Mouse (Mus musculus): ENCODE measurements around the gene Tlr2.
A peak's percentile ranks its signal among the peaks of the same experiment; 100 is the strongest.
"Not testable (repeated sequence)": the region's sequence is repeated elsewhere in the genome, so short reads cannot be mapped to it uniquely, and the experiment has no call there.

Gene Tlr2

DNA sequence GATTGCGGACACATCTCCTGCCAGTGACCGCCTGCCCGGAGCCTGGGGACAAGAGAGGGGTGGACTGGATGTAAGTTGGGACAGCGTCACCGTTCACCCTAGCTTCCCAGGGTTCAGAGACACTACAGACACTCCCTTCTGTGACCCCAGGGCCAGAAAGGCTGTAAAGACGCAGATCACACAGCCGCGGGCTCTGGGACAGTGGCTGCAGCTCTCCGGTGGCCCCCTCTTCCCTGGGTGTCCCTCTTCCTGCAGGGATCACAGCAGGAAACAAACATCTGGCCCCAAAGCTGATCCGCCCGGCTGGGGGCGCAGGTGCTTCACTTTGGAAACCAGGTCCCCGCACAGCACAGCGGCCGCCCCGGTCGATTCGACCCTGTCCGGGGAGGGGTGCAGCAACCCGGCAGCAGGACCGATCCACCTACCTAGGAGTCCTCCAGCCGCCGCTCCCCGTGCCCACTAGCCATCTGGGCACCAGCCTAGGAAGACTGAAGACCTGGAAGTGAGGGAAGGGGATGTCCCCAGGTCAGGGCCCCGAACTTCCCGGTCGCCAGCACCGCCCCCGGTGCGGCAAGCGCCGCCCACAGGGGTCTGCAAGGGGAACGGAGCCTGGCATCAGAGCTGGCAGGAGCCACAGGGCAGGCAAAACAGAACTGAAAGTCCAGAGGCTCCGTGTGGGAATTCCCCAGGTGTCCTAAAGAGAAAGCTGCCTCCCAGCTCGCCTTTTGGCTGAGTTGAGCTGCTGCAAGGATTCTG lies at the start of gene Tlr2:
Gene Tlr2, minus strand, starts transcription at position 673 of the 756 bp plus-strand sequence.
- DNase-seq = peak; percentile 64 to 79

DNA sequence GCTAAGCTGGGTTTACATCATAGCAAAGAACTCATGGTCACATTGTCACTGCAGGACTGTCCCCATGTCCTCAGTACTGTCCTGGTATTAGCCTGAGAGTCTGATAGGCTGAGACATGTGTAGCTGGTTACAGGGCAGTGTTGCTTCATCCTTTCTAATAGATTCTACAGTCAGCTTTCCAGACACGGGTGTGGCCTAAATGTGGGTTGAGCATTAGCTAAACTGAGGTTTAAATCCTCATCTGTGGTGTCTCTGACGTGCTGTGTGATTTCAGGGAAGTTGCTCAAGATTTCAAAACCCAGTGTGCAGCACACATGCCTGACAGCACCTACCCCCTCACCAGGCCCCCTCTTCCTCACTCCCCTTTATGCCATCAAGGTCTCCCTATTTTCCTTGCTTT lies 43.6 kb upstream of the Tlr2 start:
- DNase-seq = no peak

DNA sequence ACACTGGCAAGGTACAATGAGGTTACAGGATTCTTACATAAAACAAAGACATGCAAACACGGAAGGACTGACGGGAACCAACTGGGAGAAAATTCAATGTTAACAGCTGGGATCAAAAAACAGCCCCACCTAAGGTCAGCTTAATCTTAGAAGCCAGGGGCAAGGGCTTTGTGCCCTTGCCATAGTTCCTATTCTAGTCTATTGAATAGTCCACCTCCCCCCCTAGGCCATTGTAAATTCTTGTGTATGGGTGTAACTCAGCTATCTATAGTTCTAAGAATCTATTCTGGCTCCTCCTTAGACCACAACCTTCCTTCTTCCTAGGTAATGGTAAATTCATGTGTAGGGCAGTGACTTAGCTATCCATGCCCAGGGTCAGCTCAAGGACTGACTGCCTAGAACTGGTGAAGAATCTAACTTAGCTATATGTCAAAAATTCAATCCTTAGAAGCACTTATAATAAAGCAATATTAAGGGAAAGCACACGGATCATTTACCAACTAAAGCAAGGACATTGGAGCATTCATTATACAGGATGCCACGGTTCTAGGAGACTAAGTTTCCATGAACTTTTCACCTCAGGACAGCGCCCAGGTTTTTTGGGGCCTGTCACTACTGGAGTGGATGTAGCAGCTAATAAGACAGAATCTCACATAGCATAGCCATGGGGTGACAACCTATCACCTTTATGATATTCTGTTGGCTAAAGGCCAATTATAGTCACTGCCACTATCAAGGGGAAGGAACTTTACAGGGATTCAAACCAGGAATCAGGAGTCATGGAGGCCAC lies 37.9 kb upstream of the Tlr2 start:
- DNase-seq = not testable (repeated sequence)

DNA sequence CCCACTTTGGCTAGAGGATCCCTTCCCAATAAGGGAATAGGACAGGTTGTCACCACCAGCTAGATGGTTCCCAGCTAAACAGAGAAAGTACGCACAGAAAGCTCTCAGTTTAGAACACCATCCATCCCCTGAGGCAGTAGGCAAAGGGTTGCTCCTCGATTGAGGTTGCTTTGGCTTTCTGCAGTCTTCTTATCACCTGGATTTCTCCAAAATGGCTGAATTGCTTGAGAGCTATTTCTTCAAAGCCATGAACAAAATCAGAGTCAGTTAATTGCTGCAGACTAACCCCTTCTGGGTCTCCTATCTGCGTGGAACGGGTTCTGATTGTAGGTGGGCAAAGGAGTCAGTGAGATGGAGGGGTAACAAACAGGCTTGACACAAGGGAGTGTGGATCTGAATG lies 37.2 kb upstream of the Tlr2 start:
- DNase-seq = no peak

DNA sequence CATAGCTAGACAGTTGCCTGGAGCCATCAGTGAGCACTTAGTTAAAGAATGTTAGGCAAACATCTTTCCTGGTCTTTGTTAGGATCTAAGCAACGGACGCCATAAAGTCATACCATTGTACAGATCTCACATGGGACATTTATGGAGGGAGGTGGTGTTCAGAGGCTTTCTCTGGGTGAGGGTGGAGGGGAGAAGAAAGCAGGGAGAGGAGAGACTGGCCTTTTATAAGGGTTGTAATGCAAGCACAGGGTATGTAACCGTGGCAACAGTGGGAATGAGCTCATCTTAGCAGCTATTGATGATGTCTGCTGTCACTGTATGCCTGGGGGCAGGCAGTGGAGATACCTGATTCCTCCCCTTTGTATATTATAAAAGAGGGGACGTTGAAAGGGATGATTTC lies 34.7 kb upstream of the Tlr2 start:
- no peak for DNase-seq

DNA sequence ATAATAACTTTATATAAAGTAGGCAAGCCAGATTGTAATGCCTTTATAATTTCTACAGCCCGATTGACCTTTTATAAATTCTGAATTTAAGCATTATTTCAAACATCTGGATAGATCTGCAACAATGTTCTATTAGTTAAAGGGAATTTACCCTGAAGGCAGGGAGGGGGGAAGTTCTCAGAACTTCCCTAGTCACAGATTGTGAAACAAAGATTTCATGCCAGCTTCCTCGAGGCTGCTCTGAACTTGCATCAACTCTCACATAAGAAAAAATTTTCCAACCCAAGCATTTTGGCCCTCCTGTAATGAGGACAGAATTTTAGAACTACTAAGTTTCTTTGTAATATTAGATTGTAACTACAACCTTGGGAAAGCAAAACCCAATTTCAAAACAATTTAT lies 33.5 kb upstream of the Tlr2 start:
- not testable (repeated sequence) for DNase-seq

DNA sequence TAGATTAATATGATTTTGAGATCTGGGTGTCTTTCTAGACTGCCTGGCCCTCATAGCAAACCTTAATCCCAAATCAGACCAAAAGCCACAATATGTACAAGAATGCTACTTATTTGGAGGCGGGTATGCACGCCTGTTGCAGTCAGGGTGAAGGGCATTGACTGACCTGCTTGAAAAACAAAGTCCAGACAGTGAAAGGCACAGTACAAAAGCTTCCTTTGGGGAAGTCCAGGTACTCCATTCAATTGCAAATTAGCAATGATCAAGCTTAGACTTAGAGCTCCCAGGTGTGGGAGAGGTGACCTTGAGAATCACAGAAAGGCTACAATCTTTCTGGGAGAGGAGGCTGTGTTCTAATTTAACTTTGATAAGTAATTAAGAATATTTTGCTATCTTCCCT lies 31.3 kb upstream of the Tlr2 start:
- DNase-seq = not testable (repeated sequence)

DNA sequence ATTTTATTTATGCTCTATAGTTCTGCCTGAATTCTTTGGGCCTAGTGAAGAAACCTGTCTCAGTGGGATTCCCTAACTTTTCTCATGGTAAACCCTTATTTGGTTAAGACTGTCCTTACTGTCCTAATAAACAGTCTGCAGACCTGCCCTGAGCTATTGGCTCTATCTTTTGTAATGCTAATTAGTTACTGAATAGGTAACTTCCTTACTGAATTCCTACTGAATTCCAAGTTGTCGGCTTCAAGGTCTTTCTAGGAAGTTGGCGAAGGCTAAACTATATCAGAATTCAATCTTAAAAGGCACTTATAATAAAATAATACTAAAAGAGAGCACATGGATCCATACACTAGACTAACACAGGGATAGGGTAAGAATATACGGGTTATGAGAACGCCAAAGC lies 30.4 kb upstream of the Tlr2 start:
- not testable (repeated sequence) for DNase-seq

DNA sequence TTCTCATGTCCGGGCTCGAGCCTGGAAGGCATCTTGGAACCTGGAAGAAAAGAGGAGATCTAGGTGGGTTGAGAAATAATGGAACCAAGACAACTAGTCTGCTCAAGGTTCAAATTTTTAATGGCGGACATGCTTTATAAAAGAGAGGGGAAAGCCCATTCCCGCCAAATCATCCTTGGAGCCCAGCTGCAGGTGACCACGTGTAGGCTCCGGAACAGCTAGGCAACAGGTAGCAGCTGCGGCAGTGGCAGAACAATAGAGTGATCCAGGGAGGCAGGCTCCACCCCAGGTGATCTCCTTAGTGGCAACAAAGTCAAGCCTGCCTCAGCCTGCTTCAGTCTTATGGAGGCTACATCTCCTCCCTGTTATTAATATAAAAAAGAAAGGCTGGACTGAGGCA lies 30.0 kb upstream of the Tlr2 start:
- DNase-seq = not testable (repeated sequence)

DNA sequence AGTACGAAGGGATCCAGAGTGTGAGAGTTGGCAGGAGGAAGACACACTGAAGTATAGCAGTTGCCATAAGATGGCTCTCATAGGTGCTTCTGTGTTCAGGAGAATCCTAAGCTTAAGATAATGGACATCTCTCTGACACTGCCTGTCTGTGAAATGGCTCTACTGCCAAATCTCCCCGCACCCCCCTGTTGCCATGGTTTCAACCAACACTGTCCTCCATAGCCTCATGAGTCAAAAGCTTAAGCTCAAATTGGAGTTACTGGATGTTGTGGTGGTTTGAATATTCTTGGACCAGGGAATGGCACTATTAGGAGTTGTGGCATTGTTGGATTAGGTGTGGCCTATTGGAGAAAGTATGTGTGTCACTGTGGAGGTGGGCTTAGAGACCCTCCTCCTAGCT lies 28.2 kb upstream of the Tlr2 start:
- no peak for DNase-seq

DNA sequence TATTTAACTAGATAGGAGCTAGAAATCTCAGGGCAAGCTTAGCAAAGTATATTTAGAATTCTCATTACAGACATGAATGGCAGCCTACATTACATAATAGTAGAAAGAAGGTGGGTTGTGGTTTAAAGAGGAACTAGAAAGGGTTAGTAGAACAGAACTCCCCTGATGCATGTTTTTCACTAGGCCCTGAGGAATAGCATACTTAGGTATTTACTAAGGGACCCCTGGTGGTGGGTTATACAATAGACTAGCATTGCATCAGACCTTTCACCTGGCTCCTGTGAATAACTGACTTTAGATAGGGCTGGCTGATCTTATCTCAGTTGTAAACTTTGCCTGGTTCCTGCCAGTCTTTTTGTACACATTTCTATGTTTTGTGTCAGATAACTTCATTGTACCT lies 25.5 kb upstream of the Tlr2 start:
- not testable (repeated sequence) for DNase-seq

DNA sequence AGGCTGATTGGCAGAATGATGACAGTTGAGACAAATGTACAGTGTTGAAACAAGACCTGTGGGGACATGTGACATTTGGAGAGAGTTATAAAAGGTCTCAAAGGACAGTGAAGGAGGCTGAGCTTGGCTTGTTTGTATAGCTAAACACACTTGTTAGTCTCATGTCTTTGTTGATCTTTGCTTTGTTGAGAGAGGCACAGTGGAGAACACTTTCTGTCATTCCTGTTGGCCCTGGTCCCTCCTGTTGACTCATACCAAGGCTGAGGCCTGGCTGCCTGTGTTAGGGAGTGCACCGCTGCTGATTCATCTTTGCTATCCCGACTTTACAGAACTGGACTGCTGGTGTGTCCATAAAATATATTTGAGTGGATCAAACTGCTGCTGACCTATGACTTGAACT lies 23.6 kb upstream of the Tlr2 start:
- no peak for DNase-seq

DNA sequence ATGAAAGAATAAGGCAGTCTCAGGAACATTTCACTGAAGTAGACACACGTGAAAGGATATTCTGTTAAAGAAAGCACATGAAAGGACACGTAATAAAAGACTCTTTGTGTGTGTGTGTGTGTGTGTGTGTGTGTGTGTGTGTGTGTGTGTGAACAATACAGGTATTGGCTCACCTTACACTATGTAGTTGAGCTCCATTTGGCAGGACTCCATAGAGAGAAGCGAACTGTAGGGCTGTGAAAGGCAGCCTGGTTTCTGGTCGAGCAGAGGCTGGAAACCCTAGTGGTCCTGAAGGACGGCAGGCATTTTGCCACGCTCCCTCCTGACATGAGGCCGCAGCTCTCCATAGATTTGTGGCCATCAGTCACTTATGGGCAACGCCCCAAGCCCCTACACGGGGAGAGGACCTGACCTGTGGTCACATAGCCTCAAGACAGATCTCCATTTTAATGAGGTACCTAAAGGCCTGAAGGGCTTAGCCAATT lies 22.5 kb upstream of the Tlr2 start:
- DNase-seq = no peak

DNA sequence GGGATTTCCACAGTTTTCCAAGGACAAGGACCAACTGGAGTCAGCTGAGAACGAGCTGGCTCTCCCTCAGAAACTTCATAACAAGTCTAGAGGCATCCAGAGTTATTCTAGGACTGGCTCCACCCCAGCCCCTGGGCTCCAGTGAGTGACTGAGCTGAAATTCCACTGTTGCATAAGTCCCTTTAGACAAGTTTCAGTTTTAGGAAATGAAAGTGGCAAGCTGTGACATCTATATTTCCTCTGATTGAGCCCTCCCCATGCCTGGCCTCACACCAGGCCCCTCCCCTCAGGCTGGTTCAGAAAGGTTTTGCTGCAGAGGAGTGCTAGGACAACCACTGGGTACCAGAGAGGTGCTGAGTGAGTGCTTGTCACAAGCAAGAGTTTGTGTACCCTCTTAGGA lies 21.4 kb upstream of the Tlr2 start:
- peak; percentile 62 to 64 for DNase-seq

DNA sequence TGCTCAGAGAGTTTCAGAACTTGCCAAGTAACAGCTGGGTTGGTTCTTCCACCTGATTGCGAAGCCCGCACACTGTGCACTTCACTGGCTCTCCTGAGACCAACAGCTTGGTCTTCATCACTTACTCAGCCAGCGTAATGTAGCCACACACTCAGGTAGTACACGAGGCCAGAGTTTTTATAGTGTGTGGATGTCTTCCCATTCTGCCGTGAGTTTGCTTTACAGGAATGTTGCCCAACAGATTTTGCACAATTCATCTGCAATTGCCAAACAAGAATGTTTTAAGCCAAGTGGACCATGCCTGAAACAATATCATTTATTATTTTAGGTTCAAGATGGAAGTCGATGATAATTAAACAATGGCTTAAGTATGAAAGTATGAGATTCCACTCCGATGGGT lies 18.0 kb upstream of the Tlr2 start:
- no peak for DNase-seq

DNA sequence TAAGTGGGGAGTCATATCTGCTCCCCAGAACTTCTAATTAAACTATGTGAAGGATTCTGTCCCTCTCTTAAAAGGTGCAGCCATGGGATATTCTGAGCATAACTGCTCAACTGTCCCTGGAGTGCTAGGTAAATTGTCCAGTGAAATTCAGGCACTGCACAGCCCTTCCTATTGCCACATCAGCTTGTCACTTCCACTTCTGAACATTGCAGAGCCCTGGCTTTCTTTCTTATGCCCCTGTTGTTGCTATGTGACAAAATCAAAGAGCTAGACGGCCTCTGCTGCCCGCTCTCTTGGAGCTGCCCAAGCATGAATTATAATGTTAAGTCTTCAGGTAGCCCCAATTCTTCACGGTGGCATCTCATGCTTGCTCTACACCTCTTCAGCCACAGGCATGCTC lies 17.5 kb upstream of the Tlr2 start:
- DNase-seq = no peak

DNA sequence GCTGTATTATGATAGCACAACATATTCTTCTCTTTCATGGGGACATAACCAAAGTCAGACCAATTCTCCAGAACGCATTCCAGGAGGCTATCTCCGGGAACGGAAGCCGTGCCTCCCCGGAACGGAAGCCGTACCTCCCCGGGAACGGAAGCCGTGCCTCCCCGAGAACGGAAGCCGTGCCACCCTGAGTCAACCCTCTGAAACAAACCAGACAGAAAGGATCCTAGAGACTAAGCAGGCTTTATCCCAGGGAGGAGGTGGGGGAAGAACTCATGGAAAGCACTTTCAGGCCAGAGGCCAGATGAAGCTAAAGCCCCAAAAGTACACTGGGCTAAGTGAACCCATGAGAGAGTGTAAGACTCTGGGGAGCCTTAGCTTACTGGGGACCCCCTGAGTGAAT lies 16.1 kb upstream of the Tlr2 start:
- no peak for DNase-seq

DNA sequence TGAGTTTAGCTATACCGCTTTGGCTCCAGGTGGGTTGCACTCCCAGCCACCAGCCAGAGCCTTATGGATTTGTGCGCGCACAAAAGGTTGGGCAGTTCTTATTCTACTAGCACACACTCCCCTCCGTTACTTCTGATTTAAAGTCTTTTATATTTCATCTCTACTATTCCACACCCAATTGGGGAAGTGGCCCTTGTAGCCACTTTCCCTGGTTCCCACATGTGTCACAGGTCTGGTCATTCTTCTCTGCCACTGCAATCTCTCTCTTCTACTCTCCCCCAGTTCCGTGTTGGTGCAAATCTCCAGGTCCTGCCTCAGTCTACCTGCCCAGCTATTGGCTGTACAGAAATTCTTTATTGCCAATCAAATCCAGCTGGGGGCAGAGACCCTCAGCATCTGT lies 14.1 kb upstream of the Tlr2 start:
- DNase-seq = no peak

DNA sequence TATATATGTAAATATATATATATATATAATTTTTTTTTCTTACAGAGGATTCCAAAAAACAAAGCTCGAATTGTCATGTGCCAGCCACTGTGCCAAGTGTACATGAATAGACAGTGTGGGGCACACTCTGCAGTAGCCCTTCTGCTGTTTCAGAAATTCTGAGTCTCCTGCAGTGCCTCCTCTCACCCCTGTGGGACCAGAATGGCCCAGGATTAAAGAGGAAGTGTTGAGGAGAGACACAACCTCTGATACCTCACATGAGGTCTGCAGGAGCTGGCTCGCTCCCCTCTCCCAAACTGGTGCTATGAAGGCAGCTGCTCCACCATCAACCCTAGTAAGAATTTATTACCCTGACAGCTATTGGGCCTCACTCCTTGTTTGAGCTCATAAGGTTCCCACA lies 7.8 kb upstream of the Tlr2 start:
- DNase-seq = no peak

DNA sequence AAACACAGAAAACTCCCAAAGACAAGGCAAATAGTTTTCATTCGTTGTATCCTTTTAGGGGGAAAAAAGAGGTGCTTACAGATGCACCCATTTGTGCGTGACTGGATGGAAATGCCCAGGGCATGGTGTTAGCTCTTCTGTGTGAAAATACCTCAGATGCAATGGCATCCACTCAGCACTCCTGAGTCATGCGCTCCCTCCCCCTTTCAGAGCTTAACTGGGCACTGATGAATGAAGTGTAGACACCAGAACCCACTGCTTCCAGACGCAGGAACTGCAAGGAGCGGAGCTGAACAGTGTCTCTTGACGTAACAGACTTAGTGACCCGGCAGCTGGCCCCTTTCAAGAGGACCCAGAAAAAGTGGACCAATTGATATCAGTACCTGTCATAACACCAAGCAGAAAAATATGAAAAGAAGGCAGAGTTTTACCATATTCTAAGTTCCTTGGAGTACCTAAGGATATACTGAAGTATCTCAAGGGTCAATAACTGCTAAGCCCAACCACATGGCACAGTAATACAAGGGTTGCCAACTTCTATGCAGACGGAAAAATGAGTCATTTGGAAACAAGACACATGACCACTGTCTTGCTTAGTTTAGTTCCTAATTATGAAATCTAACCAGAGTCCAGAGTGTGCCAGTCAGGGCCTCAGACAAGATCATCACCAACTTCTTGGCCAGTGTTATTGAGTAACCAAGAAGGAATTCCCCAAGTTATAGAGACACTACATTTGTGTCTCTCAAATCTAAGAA lies 3.4 kb upstream of the Tlr2 start:
- DNase-seq = no peak

DNA sequence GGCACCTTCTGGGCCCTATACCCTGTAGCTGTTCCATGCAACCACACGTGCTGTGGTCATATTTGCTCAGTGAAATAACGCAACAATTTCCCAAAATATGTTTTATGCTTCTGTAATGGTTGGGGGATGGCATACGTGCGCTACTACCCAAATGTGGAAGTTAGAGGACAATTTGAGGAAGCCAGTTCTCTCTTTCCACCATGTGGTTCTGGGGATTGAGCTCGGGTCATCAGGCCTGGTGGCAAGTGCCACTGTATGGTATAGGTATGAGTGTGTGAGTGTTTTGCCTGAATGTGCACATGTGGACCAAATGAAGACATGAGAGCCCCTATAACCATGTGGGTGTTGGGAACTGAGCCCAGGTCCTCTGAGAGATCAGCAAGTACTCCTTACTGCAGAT lies 2.1 kb downstream of the Tlr2 start:
- no peak for DNase-seq

DNA sequence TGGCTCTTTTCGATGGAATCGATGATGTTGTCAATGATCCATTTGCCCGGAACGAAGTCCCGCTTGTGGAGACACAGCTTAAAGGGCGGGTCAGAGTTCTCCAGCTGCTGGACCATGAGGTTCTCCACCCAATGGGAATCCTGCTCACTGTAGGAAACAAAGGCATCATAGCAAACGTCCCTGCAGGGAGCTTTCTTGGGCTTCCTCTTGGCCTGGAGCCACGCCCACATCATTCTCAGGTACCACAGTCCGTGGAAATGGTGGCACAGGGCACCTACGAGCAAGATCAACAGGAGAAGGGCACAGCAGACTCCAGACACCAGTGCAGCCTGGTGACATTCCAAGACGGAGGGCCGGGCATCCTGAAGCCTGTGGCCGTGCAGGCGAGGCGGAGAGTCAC lies 4.9 kb downstream of the Tlr2 start:
- DNase-seq = no peak

DNA sequence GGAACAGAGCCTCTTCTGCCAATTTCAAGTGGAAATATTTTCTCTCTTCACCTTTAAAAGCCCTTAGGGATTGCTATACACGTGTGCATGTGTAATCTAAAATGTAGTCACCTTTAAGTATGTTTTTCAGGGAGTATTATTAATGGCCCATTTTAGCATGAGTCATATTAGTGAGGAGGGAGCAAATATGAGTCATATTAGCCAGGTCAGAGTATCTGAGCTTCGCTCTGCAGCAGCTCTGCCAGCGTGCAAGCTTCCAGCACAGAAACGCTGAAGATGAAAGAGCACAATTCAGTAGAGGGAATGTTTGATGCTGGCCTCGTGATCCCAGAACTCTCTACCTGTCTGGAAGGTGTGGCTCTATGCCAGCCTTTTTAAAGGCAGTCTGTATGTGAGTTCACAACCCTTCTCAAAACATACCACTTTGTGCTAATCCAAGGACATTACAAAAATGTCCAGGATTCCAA lies 13.4 kb downstream of the Tlr2 start:
- DNase-seq = no peak
